Mouse (Mus musculus) activated CD4-positive, CD25-positive, alpha-beta regulatory T cell, adult 9 weeks (primary cell): Measurements from ENCODE around the gene Mansc1. TPM values are rescaled to one million over a fixed set of nuclear protein-coding genes. Genes with fewer than 3 reads are reported as not detected.

Experiments
- polyA plus RNA-seq: library from polyadenylated mRNA; unstranded; fragments of 100-300 nt; shearing (Covaris generic); gene quantifications from one replicate; pipeline ENCODE4 v1.2.1, GENCODE M21; 2017

Mansc1 gene
- polyA plus RNA-seq, result 6.5 TPM

GRCm38 (mm10) chr6:134631947-134632687, at the start of gene Mansc1:
Gene Mansc1 (minus strand): TSS chr6:134632488.

GRCm38 (mm10) chr6:134639210-134639609, 6.9 kb upstream of the Mansc1 start, which contains the start of gene Borcs5:
Gene Borcs5 (plus strand): TSS chr6:134639510.

GRCm38 (mm10) chr6:134566818-134567485, 65.3 kb downstream of the Mansc1 start, which contains the start of gene Lrp6:
Gene Lrp6 (minus strand): TSS chr6:134566965.

Other genes starting within 250 kb of the Mansc1 start
- gene Bcl2l14, start 236.2 kb downstream of the Mansc1 start, polyA plus RNA-seq, result 4.7 TPM
- 3.8 TPM for gene Lrp6, start 65.5 kb downstream of the Mansc1 start, polyA plus RNA-seq
- 19.1 TPM for gene Borcs5, start 7.0 kb upstream of the Mansc1 start, polyA plus RNA-seq
- 1.3 TPM for gene Dusp16, start 160.1 kb upstream of the Mansc1 start, polyA plus RNA-seq
- 42.6 TPM for gene Crebl2, start 197.7 kb upstream of the Mansc1 start, polyA plus RNA-seq